Mouse (Mus musculus) MEL (cell line): ENCODE results near the gene Mical3. TPM values are rescaled to one million over a fixed set of nuclear protein-coding genes. Genes with fewer than 3 reads are reported as not detected.

ENCODE experiments used
- DNase-seq: peaks from one replicate; pipeline ENCODE4 v3.0.0; 2011; ENCODE audit warnings: low read depth, low spot score
- H3K27ac ChIP-seq: 2 replicates; pipeline ENCODE4 v1.5.1; 2012; ENCODE audit warnings: low read depth, mild to moderate bottlenecking, control low read depth, low read length, moderate library complexity; ENCODE audit not compliant: control insufficient read depth
- H3K27me3 ChIP-seq, 2 experiments: fragments of 150-350 bp in 1 of 2; sonication (generic) in 1 of 2; 2 replicates each; pipeline ENCODE4 v1.6.1; 2012; ENCODE audit warnings: low read length in 2 of 2, mild to moderate bottlenecking in 2 of 2, improper control_type of control experiment in 1 of 2, moderate library complexity in 1 of 2; ENCODE audit not compliant: insufficient read depth in 2 of 2, control insufficient read depth in 1 of 2
- H3K36me3 ChIP-seq, 2 experiments: 2 replicates each; pipeline ENCODE4 v1.6.1; 2012 to 2014; ENCODE audit warnings: low read length in 2 of 2, improper control_type of control experiment in 1 of 2, inconsistent platforms in 1 of 2, mild to moderate bottlenecking in 1 of 2; ENCODE audit not compliant: insufficient read depth in 2 of 2, control insufficient read depth in 1 of 2
- H3K4me1 ChIP-seq, 2 experiments: fragments of 150-350 bp in 1 of 2; sonication (generic) in 1 of 2; 2 replicates each; pipeline ENCODE4 v1.6.1; 2012; ENCODE audit warnings: low read length in 2 of 2, improper control_type of control experiment in 1 of 2, mild to moderate bottlenecking in 1 of 2; ENCODE audit not compliant: insufficient read depth in 2 of 2, control insufficient read depth in 1 of 2
- H3K4me3 ChIP-seq, 2 experiments: fragments of 150-350 bp in 1 of 2; sonication (generic) in 1 of 2; 2 replicates each; pipeline ENCODE4 v1.5.1; 2012; ENCODE audit warnings: low read depth in 2 of 2, low read length in 2 of 2, mild to moderate bottlenecking in 2 of 2, moderate library complexity in 2 of 2, control low read depth in 1 of 2, improper control_type of control experiment in 1 of 2; ENCODE audit not compliant: control insufficient read depth in 1 of 2, insufficient read depth in 1 of 2
- H3K79me2 ChIP-seq: 2 replicates; pipeline ENCODE4 v1.6.1; 2012; ENCODE audit warnings: mild to moderate bottlenecking, low read length, moderate library complexity; ENCODE audit not compliant: control insufficient read depth, poor library complexity, insufficient read depth
- H3K9ac ChIP-seq: 2 replicates; pipeline ENCODE4 v1.6.1; 2012; ENCODE audit warnings: low read depth, mild to moderate bottlenecking, control low read depth, low read length, moderate library complexity; ENCODE audit not compliant: control insufficient read depth, poor library complexity, severe bottlenecking
- H3K9me3 ChIP-seq: fragments of 150-350 bp; sonication (generic); replicated peaks from 2 replicates; pipeline ENCODE4 v1.6.1; 2012; ENCODE audit warnings: mild to moderate bottlenecking, low read length, improper control_type of control experiment, moderate library complexity; ENCODE audit not compliant: insufficient read depth
- CHD2 ChIP-seq: IDR thresholded peaks from 2 replicates; pipeline ENCODE4 v1.6.1; 2011; ENCODE audit warnings: low read length, improper control_type of control experiment
- CTCF ChIP-seq, 3 experiments: IDR thresholded peaks in 2 of 3; conservative IDR thresholded peaks in 1 of 3; 2 replicates each; pipeline ENCODE4 v1.5.1; 2011 to 2012; ENCODE audit warnings: low read length in 3 of 3, low read depth in 2 of 3, mild to moderate bottlenecking in 2 of 3, improper control_type of control experiment in 1 of 3, inconsistent platforms in 1 of 3, mixed read lengths in 1 of 3, moderate library complexity in 1 of 3; ENCODE audit not compliant: control insufficient read depth in 1 of 3, insufficient read depth in 1 of 3, poor library complexity in 1 of 3, severe bottlenecking in 1 of 3
- E2F4 ChIP-seq: IDR thresholded peaks from 2 replicates; pipeline ENCODE4 v1.6.1; 2011; ENCODE audit warnings: low read depth, low read length, improper control_type of control experiment, borderline replicate concordance
- HCFC1 ChIP-seq: IDR thresholded peaks from 2 replicates; pipeline ENCODE4 v1.6.1; 2012; ENCODE audit warnings: low read depth, mild to moderate bottlenecking, inconsistent platforms, low read length, improper control_type of control experiment, moderate library complexity
- JUND ChIP-seq: IDR thresholded peaks from 2 replicates; pipeline ENCODE4 v1.6.1; 2011; ENCODE audit warnings: low read depth, mild to moderate bottlenecking, improper control_type of control experiment, low read length
- KAT2A ChIP-seq: conservative IDR thresholded peaks from 2 replicates; pipeline ENCODE4 v1.6.1; 2012; ENCODE audit warnings: low read depth, low read length, improper control_type of control experiment, inconsistent platforms
- MAX ChIP-seq: IDR thresholded peaks from 2 replicates; pipeline ENCODE4 v1.6.1; 2011; ENCODE audit warnings: low read length, improper control_type of control experiment
- MXI1 ChIP-seq: IDR thresholded peaks from 2 replicates; pipeline ENCODE4 v1.6.1; 2011; ENCODE audit warnings: mild to moderate bottlenecking, low read depth, low read length, improper control_type of control experiment
- NELFE ChIP-seq: IDR thresholded peaks from 2 replicates; pipeline ENCODE4 v1.6.1; 2011; ENCODE audit warnings: low read depth, low read length, improper control_type of control experiment
- RAD21 ChIP-seq: IDR thresholded peaks from 2 replicates; pipeline ENCODE4 v1.6.1; 2011; ENCODE audit warnings: mild to moderate bottlenecking, low read depth, low read length, improper control_type of control experiment
- SMC3 ChIP-seq: IDR thresholded peaks from 2 replicates; pipeline ENCODE4 v1.6.1; 2011; ENCODE audit warnings: low read depth, low read length, improper control_type of control experiment
- UBTF ChIP-seq: IDR thresholded peaks from 2 replicates; pipeline ENCODE4 v1.6.1; 2012; ENCODE audit warnings: low read depth, mild to moderate bottlenecking, inconsistent platforms, low read length, improper control_type of control experiment, moderate library complexity, borderline replicate concordance; ENCODE audit not compliant: insufficient read depth
- USF1 ChIP-seq: IDR thresholded peaks from 2 replicates; pipeline ENCODE4 v1.6.1; 2014; ENCODE audit warnings: low read depth, mild to moderate bottlenecking, inconsistent platforms, low read length, improper control_type of control experiment, moderate library complexity
- USF2 ChIP-seq, 2 experiments: IDR thresholded peaks; 2 replicates each; pipeline ENCODE4 v1.6.1; 2011 to 2012; ENCODE audit warnings: improper control_type of control experiment in 2 of 2, low read length in 2 of 2, borderline replicate concordance in 1 of 2, inconsistent platforms in 1 of 2, low read depth in 1 of 2, mild to moderate bottlenecking in 1 of 2; ENCODE audit not compliant: insufficient read depth in 1 of 2
- ZKSCAN1 ChIP-seq: IDR thresholded peaks from 2 replicates; pipeline ENCODE4 v1.6.1; 2012; ENCODE audit warnings: low read depth, mild to moderate bottlenecking, inconsistent platforms, low read length, improper control_type of control experiment, moderate library complexity
- ZNF384 ChIP-seq: IDR thresholded peaks from 2 replicates; pipeline ENCODE4 v1.6.1; 2012; ENCODE audit warnings: low read depth, mild to moderate bottlenecking, inconsistent platforms, low read length, improper control_type of control experiment
- polyA plus RNA-seq, 2 experiments: library from polyadenylated mRNA; stranded (reverse) in 1 of 2; unstranded in 1 of 2; fragments of >175 nt in 1 of 2; fragments of >200 nt in 1 of 2; gene quantifications; 2 replicates each; pipeline versions ENCODE4 v1.2.1 to v1.2.4; 2012; ENCODE audit warnings: low replicate concordance in 2 of 2, low read depth in 1 of 2; ENCODE audit not compliant: insufficient read length in 2 of 2, insufficient read depth in 1 of 2, missing spikeins in 1 of 2
- total RNA-seq: library from RNA; depleted of rRNA; stranded (reverse); fragments of 300-350 nt; gene quantifications from 2 replicates; pipeline ENCODE4 v1.2.3, GENCODE M21; 2012

The Mical3 gene
- total and polyA plus RNA-seq, 3 experiments = 19.8 to 125 (median 31.4) TPM

DNA sequence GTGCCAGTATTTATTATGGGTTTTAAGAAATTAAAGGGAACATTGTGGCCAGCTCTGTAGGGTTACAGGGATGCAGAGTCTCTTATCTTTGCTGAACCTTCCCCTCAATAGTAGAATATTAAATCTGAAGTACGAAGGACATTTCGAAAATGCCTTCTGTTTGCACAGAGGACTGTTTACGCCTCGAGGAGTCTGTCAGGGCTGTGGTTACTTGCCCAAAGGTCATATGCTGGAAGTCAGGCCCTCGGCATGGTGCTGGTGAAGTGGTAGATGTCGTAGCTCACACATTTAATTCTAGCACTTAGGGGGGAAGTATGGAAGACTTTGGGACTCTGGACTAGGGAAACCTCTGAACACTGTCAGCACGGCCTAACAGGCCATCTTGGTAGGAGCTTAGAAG is 99.4 kb downstream of the Mical3 start:
- TF ChIP-seq KAT2A = no peak
- no peak for TF ChIP-seq RAD21
- TF ChIP-seq ZKSCAN1 = no peak
- TF ChIP-seq SMC3 = no peak
- no peak for TF ChIP-seq MAX
- TF ChIP-seq UBTF = no peak
- no peak for TF ChIP-seq JUND
- TF ChIP-seq HCFC1 = no peak
- no peak for TF ChIP-seq ZNF384
- TF ChIP-seq USF1 = no peak
- TF ChIP-seq NELFE = no peak
- TF ChIP-seq E2F4 = no peak
- no peak for TF ChIP-seq CTCF (IDR thresholded peaks at IDR 0.05 in 2 of 3, conservative IDR thresholded peaks at IDR 0.05 in 1 of 3; ENCODE audit: control insufficient read depth in 1 of 3, insufficient read depth in 1 of 3, low read depth in 2 of 3, low read length in 3 of 3, poor library complexity in 1 of 3, severe bottlenecking in 1 of 3)
- Histone ChIP-seq H3K79me2 (no peaks in the 10 kb centered on the region), H3K27me3 (no peaks in the 10 kb centered on the region), H3K9me3 (no peaks in the 10 kb centered on the region), H3K4me1 (no peaks in the 10 kb centered on the region), H3K36me3 (peaks cover 0 to 14% of the 10 kb centered on the region in 2 experiments; a peak in 2 of 4 replicates), H3K4me3 (no peak overlapping the region), H3K27ac (no peak overlapping the region), H3K9ac (no peak overlapping the region)
- no peak for DNase-seq

DNA sequence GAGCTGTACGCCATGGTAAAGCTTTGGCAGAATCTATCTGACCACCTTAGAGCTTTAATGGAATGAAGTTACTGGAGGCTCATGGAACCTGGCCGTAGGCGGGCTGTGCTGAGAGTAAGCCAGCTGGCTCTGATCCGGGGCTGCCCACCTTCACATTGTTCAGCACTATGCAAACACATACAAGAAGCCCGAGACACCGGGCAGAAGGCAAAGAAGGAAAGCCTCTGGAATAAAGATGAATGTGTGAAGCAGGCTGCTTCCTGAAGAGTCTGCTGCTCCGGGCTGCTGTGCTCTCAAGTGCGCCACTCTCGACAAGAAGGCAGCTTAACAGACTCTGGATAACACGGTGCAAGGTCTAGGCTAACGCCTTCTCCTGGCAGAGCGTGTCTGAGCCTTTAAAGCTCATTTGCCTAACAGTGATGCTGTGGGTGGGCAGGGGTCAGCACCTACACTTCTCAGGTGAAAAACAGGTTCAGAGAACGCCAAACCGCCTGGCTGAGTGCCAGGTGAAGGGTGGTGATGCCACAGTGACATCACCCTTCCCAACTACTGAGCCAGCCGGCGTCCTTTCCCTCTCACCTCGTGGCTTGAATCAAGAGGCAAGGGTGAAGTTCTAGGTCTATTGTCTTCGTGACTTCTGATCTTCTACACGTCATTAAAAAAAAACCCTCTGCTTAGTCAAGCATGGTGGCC is 100.8 kb downstream of the Mical3 start:
- H3K9ac ChIP-seq = no peak overlapping the region
- no peaks in the 10 kb centered on the region for H3K9me3 ChIP-seq
- no peak overlapping the region for H3K4me3 ChIP-seq
- H3K27ac ChIP-seq = no peak overlapping the region
- no peaks in the 10 kb centered on the region for H3K4me1 ChIP-seq
- H3K79me2 ChIP-seq = no peaks in the 10 kb centered on the region
- no peak for TF ChIP-seq CHD2
- no peak for TF ChIP-seq USF2 (IDR thresholded peaks at IDR 0.05; ENCODE audit: borderline replicate concordance in 1 of 2, insufficient read depth in 1 of 2, low read depth in 1 of 2, low read length in 2 of 2)
- no peak for TF ChIP-seq SMC3
- TF ChIP-seq MXI1 = no peak
- peaks cover 0 to 16% of the 10 kb centered on the region in 2 experiments; a peak in 2 of 4 replicates for H3K36me3 ChIP-seq
- no peaks in the 10 kb centered on the region for H3K27me3 ChIP-seq
- no peak for DNase-seq
